Mouse (Mus musculus) heart, postnatal 10 days (tissue): ENCODE measurements at regions not wholly inside any gene's neighbourhood (a gene's known extent, or its start where the extent isn't known, plus 50 kb on each side); places are given as distances from the start of the nearest gene placed in this dataset.
A peak's percentile ranks its signal among the peaks of the same experiment; 100 is the strongest.
"Not testable (repeated sequence)": the region's sequence is repeated elsewhere in the genome, so short reads cannot be mapped to it uniquely, and the experiment has no call there.

Source experiments
- DNase-seq, 2 experiments: peaks; one replicate each; pipeline ENCODE4 v3.0.0; 2021
- intact Hi-C: fragments of 180-260 bp; cut with DNase I; formaldehyde crosslinking; loops from one replicate; pipeline ENCODE4 v1.15.1; 2025

DNA sequence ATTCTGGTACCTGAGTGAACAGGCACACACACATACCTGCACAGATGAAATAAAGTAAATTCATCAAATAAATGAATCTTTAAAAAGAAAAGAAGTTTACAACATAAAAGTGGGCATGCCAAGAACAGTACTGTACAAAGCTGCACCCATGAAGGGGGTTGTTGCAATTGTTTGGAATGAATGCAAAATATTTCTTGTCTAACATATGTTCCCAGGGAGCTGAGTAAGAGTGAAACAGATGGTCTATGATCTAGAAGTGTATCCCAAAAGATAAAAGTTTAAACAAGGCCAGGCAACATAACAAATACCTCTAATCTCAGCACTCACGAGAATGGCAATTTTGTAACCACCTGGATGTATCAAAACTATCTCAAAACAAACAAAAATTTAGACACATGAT lies 1685.5 kb upstream of the Dsel start:
- DNase-seq = no peak
- intact Hi-C loops = no loop called here

DNA sequence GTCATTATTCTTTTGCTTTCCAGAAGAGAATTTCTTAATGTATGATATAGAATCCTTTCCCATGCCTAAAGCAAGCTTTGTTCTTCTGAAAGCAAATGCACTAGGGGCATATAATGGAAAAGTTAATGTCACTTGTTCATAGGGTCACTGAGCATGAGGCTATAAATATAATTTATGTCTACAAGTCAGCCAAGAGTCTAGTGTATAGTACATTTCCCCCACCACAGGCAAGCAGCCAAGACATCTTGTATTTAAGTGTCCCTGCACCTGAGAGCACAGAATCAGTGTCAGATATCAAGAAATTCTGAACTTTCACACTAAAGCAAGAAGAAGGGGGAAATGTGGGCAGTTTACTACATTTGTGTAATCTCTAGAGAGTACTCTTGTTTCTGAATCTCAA lies 1675.3 kb upstream of the Dsel start:
- no peak for DNase-seq
- intact Hi-C loops = no loop called here

DNA sequence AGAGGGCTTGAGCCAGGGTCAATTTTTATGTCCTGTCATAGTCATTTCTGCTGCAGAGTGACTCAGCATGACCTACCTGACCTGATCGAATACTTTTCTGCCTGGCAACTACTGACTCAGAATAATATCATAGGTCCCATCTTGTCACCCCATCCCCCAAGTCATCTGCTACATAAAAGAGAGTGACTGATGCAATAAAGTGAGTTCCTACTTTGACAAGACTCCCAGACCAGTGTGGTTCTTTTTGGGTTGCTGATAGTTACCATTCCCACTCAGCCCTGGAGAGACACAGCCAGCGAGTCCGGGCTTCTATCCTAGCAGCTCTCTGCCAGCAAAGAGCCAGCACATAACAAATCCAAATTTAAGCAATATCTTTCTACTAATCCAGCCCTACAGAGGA lies 1665.8 kb upstream of the Dsel start:
- no peak for DNase-seq

DNA sequence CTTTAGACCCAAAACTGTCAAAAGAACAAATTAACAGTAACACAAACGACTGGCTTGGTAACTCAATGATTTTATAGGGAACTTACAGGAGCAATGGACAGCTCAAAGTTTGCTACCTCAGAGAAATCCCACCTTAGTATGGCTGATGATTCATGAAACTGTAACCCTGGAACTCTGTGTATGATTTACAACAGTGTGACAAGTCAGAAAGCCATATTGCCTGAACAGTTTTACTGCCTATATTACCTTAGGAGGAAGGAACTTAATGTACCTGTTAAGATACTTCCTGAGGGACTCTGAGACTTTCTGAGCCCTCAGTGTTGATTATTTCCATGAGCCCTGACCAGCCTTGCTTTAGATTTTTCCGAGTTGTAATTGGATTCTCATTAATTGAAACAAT lies 1631.3 kb upstream of the Dsel start:
- intact Hi-C loops = no loop called here
- no peak for DNase-seq

More for the DNA sequence above, 1665.8 kb upstream of the Dsel start:
- intact Hi-C loops = no loop called here

DNA sequence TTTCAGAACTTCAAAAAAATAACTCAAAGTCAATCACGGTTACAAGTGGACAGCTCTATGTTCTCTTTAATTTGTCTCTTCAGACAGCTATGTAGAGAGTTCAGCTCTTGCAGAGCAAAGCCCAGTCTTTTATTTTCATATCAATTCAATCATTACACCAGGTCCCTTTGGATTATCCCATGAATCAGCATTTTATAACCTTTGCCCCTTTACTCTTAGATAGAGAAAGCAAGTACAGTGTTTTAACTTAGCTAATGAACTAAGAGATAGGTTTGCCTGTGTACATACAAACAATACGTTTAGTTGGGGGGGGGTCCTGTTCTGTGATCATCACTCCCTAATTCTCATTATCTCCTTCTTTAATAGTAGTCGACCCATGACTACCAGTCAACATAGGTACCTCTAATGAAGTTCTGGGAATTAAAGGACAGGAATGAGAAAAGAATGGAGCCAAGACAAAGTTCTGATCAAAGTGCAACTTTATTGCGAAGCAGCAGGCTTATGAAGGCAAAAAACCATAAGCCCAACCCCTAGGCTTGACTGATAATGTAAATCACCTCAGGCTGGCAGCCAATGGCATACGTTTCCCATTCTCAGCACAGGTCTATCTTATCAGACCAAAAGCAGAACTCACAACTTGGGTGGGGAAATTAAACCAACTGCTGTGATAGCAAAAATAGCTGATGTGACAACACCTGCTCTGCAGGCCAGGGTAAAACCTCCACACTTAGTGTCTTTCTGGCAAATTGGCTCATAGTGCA lies 1625.7 kb upstream of the Dsel start:
- no peak for DNase-seq

DNA sequence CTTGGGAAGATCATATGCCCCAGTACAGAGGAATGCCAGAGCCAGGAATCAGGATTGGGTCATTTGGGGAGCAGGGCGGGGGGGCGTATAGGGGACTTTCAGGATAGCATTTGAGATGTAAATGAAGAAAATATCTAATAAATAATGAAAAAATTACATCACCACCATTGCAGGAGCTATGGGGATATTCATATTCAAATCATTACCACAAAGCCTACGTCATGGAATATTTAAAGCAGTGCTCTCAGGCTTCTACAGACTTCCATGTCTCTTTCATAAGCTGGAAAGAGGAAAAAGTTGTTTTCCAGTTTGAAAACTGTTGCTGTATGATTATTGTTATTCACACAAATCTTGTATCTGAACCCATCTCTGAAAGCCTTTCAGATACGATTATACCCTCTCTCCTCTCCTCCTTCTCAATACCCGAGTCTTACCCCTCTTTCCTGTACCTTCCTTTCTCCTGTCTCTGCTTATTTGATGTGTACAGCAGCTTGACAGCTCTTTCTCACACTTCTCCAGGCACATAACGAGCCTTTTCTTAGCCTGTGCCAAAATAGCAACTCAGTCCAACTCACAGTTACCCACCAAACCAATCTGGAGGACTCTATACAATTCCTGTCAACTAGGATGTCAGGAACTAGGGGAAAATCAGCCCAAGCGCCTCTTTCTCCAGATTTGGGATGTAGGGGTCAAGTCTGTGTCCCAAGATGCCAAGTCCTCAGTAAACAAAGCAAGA lies 1592.0 kb upstream of the Dsel start:
- intact Hi-C loops = no loop called here

More for the DNA sequence above, 1625.7 kb upstream of the Dsel start:
- intact Hi-C loops = no loop called here

DNA sequence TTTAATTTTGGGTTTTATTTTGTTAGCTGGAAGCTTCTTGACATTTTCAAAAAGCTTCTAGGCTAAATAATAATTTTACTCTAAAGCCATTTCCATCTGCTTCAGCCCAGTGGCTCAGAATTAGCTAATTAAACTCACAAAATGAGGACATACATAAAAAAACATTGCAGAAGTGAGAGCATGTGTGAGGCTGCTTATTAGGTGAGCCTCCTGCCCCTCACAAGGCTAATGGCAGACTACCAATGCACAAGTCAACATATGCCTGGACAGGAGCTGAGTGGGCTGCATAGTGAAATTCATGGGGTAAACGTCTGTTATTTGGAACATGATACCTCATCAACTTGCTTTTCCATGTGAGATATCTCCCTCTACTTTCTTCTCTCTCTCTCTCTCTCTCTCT lies 1569.0 kb upstream of the Dsel start:
- intact Hi-C loops = no loop called here
- DNase-seq = no peak

More for the DNA sequence above, 1592.0 kb upstream of the Dsel start:
- no peak for DNase-seq

DNA sequence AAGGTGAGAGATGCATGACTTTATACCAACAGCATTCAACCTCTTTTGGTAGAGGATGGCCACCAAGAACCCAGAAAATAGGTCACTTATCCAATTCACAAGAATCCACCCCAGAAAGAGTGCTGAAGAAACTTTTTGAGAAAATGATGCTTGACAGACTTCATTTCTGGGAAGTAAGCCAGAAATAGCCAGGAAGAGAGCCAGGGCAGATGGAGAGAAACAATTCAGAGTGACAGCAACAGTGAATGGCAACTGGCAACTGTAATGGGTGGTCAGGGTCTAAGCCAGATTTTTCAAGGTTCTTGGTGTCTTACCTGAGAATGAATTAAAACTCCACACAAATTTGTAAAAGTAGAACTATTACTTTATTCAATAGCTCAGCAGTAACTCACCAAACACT lies 1566.5 kb upstream of the Dsel start:
- intact Hi-C loops = no loop called here
- DNase-seq = peak; percentile 24 to 31

DNA sequence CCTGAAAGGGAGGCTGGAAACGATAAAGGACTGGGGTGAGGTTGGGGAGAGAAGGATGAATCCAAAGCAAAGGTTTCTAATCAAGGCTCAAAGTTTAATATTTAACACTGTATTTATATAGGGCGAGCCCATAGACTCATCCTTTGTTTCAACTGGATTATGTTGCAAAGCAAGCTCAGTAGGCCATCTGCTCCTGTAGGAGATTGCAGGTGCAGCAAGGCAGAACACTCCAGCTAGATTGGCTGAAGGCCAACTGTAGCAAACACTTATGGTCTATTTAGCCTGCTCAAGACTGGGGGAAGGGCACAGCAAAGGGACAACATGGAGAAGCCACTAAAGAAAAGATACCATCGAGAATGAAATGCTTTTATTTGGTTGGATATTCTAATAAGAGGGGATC lies 1548.1 kb upstream of the Dsel start:
- no peak for DNase-seq
- intact Hi-C loops = no loop called here

DNA sequence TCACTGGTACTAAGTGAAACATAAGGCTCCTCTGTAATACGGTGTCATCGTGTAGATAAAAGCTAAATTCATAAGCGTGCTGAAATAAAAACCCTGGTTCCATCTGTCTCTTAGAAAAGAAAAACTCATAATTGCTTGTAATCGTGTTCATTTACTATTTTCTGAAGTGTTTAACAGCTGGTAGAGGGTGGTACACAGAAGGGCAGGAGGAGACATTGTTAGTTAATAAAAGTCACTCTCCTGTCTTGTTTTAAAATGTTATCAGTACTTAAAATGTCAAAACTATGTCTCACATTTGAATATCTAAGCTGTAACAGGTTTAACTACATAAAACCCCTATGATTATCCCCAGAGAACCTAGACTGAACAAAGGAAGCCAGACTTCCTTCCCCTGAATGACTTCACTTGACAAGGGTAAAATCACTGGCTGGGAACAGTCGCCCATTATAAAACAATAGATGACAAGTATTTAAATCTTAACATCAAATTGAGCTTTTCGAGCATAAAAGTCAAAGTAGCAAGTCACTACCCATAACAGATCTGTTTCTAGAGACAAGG lies 1530.6 kb upstream of the Dsel start:
- DNase-seq = no peak
- intact Hi-C loops = no loop called here

DNA sequence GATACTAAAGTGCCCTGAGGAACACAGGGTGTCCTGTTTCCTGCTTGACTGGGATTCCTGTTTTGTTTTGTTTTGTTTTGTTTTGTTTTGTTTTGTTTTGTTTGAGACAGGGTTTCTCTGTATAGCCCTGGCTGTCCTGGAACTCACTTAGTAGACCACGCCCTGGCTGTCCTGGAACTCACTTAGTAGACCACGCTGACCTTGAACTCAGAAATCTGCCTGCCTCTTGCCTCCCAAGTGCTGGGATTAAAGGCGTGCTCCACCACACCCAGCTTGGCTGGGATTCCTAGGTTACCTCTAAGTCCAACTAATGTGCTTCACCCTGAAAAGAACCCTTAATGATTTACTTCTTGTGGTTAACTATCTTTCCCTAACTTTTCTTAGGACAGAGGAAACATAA lies 1529.6 kb upstream of the Dsel start:
- intact Hi-C loops, DNase-seq: not testable (repeated sequence)

DNA sequence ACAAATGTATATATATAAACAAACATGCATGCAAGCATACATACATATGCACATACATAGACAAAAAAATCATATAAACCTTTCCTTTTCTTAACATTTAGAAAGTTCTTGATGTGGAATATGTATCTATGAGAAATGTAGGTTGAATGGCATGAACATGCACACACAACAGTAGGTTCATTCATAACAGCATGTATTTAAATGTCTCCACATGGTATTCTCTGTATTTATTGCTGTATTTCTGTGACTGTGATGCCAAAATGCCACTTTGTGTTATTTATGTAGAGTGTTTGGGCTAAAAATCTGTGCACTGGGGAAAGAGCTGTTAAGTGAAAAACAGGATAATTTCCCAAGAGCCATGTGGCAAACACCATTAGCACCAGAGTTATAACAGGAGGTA lies 1528.2 kb upstream of the Dsel start:
- intact Hi-C loops = no loop called here
- no peak for DNase-seq

DNA sequence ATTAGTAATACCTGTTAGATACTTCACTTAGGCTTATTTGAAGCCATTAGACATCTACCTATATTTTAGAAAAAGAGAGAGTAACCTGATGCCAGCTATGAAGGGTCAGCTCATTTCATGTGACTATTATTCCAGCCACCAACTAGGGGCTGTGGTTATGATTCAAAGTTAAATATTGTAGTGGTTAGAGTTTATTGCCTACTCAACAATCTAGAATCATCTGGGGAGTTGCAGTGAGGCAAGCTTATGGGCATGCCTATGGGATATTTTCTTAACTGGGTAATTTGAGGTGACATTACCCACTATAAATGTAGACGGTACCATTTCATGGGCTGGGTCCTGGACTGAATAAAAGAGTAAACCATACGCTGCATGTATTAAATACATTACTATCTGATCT lies 1525.2 kb upstream of the Dsel start:
- no peak for DNase-seq
- intact Hi-C loops = no loop called here

DNA sequence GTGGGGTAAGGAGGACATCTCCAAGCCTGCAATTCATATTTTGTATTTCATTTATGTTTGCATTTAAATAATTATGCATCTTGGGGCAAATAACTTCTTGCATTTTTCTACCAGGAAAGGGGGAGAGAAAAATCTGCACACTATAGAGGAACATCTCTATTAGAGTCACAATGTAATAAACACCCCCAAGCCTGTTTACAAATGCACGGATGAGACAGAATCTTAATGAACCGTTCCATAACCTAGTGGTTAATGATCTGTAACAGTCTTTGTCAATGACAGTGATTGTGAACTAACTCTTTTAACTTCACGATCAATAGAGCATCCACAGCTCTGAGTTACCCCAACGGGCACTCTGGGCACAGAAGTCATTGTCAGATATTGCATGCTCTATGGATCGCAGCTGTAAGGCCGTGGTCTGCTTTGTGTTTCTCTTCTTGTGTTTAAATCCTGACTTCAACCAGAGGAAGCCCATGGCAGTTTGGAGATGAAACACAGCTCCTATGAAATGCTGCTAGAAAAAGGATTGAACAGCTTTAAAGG lies 1520.2 kb upstream of the Dsel start:
- intact Hi-C loops = no loop called here
- no peak for DNase-seq

DNA sequence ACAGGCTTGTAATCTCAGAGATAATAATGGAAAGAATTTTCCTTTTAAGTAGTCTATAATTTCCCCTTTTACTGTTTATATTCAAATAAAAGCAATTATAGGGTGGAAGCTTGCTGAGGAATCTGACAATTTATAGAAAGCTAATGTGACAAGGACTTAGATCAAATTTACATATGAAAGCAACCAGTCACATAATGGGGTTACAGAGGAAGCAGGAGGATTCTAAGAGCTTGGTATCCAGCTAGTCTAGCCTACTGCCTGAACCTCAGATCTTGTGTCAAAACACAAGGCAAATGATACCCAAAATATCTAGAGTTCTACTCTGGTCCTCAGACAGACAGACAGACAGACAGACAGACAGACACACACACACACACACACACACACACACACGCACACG lies 1519.0 kb upstream of the Dsel start:
- intact Hi-C loops = no loop called here
- DNase-seq = no peak

DNA sequence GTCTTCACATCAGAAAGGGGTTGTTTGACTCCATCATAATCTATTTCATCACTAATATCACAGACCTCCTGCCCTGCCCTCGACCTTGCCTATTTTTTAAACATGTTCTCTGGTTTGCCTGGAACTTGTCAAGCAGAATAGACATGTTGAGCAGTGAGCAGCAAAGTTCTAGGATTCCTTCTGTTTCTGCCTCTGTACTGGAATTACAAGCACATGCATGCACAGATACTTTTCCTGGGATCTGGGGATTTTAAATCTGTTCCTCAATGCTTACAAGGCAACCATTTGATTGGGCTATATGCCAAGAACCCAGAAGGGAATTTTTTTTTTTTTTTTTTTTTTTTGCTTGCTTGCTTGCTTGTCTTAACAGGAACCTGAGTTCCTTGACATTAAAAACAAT lies 1508.0 kb upstream of the Dsel start:
- DNase-seq = no peak
- intact Hi-C loops = no loop called here

DNA sequence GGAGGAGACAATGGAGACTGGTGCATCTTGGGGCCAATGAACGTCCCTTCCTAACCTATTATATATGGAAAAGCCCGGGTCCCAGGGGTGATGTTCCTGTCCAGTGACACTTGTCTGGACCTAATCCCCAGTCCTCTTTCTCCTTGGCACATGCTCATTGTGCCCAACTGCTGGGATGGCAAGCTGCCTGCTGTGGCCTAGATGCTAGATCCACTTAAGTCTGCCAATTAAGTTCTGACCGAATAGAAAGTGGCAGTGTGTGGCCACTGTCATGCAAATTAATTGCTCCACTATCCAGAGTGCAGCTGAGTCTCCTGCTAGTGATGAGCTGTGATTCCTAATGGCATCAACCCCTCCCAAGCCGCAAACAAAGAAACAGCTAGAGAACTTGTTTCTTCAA lies 1493.5 kb upstream of the Dsel start:
- intact Hi-C loops = no loop called here
- DNase-seq = no peak

DNA sequence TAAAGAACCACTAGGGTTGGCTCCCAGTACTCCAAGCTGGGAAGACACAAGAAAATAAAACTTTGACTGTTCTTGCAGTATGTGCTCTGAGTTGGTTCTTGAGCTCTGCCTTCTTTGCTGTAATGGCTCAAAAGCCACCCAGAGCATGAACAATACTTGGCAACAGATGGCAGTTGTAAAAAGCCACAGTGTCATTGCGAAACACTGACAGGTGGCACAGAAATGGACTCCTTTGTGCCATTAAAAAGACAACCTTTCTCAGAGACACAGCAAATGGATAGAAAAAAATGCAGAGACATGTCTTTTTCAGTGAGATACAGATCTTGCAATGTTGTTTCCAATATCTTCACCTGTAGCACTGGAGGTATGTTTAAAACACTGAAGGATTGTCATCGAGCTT lies 1443.3 kb upstream of the Dsel start:
- intact Hi-C loops = no loop called here
- DNase-seq = no peak

DNA sequence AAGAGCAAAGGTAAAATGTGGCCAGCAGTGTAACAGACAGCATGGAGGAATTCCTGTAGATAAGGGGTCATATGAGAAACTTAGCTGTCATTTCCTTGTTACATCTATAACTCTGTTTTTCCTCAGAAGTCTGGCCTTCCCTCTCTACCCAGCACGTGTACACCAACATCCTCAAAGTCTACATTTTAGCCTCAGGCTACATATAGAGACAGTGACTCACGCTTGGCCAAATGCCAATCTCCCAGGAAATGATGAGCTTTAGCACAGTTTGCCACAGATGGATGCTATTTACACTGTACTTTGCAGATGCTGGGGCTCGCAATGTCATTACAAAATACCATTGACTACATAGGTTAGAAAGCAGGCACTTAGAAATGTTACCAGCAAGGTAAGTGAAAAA lies 1433.1 kb upstream of the Dsel start:
- DNase-seq = peak in 1 of 2 experiments; percentile 1
- intact Hi-C loops = no loop called here

DNA sequence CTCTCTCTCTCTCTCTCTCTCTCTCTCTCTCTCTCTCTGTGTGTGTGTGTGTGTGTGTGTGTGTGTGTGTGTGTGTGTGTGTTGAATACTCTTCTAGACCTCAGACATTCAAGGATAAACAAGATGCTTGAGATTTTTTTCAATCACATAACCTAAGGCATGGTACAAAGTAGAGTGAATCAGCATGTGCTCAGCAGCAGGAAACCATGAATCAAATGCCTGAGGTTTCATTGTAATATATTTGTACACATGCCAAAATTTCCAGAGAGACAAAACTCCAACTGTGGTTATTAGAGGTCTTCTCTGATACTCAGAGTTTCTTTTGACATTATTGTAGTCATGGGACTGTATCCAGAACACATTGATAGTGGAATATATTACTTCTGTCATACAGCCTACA lies 1423.5 kb upstream of the Dsel start:
- no peak for DNase-seq
- intact Hi-C loops = no loop called here

DNA sequence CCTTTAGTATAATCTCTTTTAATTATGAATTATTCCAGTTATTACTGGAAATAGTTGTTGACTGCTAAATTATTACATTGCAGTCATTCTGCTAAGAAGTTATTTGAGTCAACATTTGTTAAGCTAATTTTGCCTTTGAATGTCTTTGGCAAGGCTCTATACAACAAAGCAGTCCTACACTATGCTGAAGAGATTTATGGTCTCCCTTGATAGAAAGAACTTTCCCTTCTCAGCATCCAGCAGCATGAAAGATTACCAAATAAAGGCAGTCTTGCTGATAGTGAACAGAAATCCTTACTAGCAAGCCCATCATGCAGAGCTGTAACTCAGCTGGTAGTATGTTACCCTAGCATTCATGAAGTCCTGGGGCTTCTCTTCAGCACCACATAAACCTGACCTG lies 1419.4 kb upstream of the Dsel start:
- no peak for DNase-seq
- intact Hi-C loops = no loop called here

DNA sequence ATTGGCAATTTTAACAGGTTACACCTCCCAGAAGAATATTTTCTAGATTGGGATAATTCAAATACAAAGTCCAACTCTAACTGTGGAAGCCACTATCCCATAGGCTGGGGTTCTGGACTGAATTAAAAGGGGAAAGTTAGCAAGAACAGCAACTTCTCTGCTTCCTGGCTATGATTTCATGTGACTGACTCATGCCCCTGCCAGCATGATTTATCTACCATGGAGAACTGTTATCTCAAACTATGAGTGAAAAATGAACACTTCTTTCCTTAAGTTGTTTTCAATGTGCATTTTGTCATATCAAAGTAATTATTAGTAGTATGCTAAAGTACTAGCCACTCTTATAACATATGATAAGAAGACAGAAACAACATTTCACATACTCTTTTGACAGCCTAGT lies 1394.7 kb upstream of the Dsel start:
- DNase-seq = no peak
- intact Hi-C loops = no loop called here
